Mouse (Mus musculus) lung, embryonic 15.5 days (tissue): ENCODE measurements at regions not wholly inside any gene's neighbourhood (a gene's known extent, or its start where the extent isn't known, plus 50 kb on each side); places are given as distances from the start of the nearest gene placed in this dataset.
"Not testable (repeated sequence)": the region's sequence is repeated elsewhere in the genome, so short reads cannot be mapped to it uniquely, and the experiment has no call there.

ENCODE experiments used
- ATAC-seq: fragments of 200-750 bp; cut with Nextera tagmentation; 2 replicates; pipeline ENCODE4 v1.8.0; 2017; ENCODE audit warnings: moderate number of reproducible peaks, borderline replicate concordance; ENCODE audit not compliant: low FRiP score, low TSS enrichment; ENCODE audit errors: extremely low read depth
- H3K27ac ChIP-seq: fragments of 300-500 bp; sonication (generic); 2 replicates; pipeline ENCODE4 v1.5.1; 2015; ENCODE audit warnings: moderate library complexity, mild to moderate bottlenecking, inconsistent platforms
- H3K27me3 ChIP-seq: fragments of 300-500 bp; sonication (generic); 2 replicates; pipeline ENCODE4 v1.6.1; 2015; ENCODE audit warnings: inconsistent platforms
- H3K36me3 ChIP-seq: fragments of 300-500 bp; sonication (generic); 2 replicates; pipeline ENCODE4 v1.6.1; 2015; ENCODE audit warnings: inconsistent platforms
- H3K4me1 ChIP-seq: fragments of 300-500 bp; sonication (generic); 2 replicates; pipeline ENCODE4 v1.6.1; 2015; ENCODE audit warnings: inconsistent platforms
- H3K4me2 ChIP-seq: fragments of 300-500 bp; sonication (generic); 2 replicates; pipeline ENCODE4 v1.6.1; 2015; ENCODE audit warnings: inconsistent platforms, mild to moderate bottlenecking, moderate library complexity
- H3K4me3 ChIP-seq: fragments of 300-500 bp; sonication (generic); 2 replicates; pipeline ENCODE4 v1.5.1; 2015; ENCODE audit warnings: mild to moderate bottlenecking, inconsistent platforms
- H3K9ac ChIP-seq: fragments of 300-500 bp; sonication (generic); 2 replicates; pipeline ENCODE4 v1.6.1; 2015; ENCODE audit warnings: inconsistent platforms
- H3K9me3 ChIP-seq: fragments of 300-500 bp; sonication (generic); 2 replicates; pipeline ENCODE4 v1.6.1; 2016; ENCODE audit warnings: inconsistent platforms
- WGBS: fragments of 180-500 bp; shearing (Covaris S2); methylation state at CpG from one replicate; pipeline ENCODE4 v1.1.7; 2015; 5-methylcytosine and 5-hydroxymethylcytosine counted together

DNA sequence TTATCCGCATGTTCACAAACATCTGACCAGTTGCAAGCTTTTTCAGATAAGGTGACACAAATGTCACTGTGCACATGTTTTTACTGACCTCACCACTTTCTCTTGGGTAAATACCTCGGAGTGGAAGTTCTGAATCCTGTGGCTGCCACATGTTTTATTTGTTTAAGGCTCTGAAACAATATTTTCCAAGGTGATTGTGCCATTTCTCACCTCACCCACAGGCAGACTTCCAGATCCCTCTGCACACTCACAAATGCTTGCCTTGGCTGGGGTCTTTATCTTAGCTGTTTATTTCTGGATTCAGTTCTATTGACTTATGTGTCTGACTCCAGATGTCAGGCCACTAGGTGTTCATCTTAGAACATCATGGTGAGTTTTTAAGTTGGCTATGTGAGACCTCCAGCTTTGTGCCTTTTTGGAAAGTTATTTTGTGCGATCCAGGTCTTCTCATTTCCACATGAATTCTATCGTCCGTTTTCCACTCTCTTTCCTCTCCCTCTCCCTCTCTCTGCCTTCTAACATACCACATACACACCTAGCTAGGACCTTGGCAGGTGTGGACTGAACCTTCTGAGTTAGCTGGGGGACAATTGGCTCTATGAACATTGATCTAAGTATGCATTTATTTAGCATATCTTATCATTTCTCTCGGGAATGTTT, 133.6 kb downstream of the Dll1 start:
- 61% methylated on average over 6 of the region's 6 CpGs for WGBS
- no peak overlapping the region for H3K27ac ChIP-seq

DNA sequence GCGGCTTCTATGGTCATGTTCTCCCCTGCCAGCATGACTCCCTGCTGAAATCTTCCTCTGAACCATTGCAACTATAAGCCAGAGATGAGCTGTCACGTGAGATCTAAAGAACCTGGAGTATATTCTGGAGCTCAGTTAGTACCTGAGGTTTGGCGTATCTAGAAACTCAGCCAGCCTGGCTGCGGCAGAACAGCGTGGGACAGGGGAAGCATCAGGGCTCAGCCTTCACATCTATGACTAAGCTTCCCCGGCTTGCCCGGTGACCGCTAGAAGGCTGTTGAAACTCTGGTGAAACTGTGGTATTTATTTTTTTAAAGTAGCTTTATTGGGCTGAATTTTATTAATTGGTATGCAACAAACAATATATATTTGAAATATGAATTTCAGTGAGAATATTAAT, 134.3 kb downstream of the Dll1 start:
- Histone ChIP-seq H3K4me1 (no peaks in the 10 kb centered on the region), H3K36me3 (no peaks in the 10 kb centered on the region), H3K9me3 (no peaks in the 10 kb centered on the region), H3K27me3 (peaks cover 6% of the 10 kb centered on the region; the same call in 1 of the 2 replicates), H3K4me3 (no peak overlapping the region), H3K27ac (no peak overlapping the region), H3K4me2 (no peak overlapping the region), H3K9ac (no peak overlapping the region)
- no peak for ATAC-seq
- 82% methylated on average over 8 of the region's 8 CpGs for WGBS

More for the DNA sequence above, 133.6 kb downstream of the Dll1 start:
- ATAC-seq, result no peak
- Histone ChIP-seq H3K4me2 (no peak overlapping the region), H3K36me3 (no peaks in the 10 kb centered on the region), H3K9ac (no peak overlapping the region), H3K27me3 (peaks cover 11% of the 10 kb centered on the region; the same call in 1 of the 2 replicates), H3K4me3 (no peak overlapping the region), H3K9me3 (no peaks in the 10 kb centered on the region), H3K4me1 (peaks cover 5% of the 10 kb centered on the region; the same call in 1 of the 2 replicates)

DNA sequence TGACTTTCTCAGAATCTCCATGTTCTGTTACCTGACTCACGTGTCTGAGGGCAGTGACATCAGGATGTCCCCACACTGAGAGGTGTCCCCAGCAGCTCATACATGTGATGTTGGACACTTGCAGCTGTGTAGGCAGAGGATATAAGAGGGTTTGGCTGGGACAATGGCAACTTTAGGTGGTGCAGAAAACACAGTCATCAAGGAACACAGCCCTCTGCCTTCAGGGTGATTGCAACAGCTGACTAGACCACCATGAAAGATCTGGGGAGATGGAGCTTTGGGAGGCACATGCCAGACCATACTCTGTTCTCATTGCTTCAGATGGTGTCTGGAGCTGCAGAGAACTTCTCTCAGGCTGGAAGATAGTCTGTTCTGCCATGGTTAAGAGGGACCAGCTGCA, 135.2 kb downstream of the Dll1 start:
- Histone ChIP-seq H3K27ac (no peak overlapping the region), H3K27me3 (peaks cover 6% of the 10 kb centered on the region; the same call in 1 of the 2 replicates), H3K4me2 (no peak overlapping the region), H3K9ac (no peak overlapping the region), H3K9me3 (no peaks in the 10 kb centered on the region), H3K4me1 (no peaks in the 10 kb centered on the region), H3K36me3 (no peaks in the 10 kb centered on the region), H3K4me3 (no peak overlapping the region)
- ATAC-seq, result no peak
- WGBS, result 61% methylated on average over 1 of the region's 1 CpGs

DNA sequence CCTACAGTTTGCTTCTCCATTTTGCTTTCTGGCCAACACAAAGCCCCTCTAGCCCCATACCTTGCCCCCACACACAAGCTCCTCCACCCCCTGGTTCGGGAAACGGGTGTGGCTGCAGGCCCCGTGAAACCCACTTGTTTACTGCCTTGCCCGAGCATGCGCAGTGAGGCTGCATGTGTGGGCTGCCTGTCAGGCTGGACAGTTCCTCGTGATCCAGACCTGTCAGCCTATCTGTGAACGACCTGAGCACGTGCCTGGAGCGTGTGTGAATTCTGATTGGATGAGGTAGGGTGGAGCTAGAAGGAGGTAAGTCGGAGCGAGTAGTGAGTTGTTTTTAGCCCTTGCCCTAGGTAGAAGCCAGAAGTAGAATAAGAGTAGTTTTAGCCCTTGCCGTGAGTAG, 136.0 kb downstream of the Dll1 start:
- 57% methylated on average over 12 of the region's 12 CpGs for WGBS
- H3K27ac ChIP-seq, H3K27me3 ChIP-seq, H3K36me3 ChIP-seq, ATAC-seq, H3K4me1 ChIP-seq, H3K4me3 ChIP-seq, H3K9me3 ChIP-seq, H3K9ac ChIP-seq, H3K4me2 ChIP-seq: not testable (repeated sequence)

DNA sequence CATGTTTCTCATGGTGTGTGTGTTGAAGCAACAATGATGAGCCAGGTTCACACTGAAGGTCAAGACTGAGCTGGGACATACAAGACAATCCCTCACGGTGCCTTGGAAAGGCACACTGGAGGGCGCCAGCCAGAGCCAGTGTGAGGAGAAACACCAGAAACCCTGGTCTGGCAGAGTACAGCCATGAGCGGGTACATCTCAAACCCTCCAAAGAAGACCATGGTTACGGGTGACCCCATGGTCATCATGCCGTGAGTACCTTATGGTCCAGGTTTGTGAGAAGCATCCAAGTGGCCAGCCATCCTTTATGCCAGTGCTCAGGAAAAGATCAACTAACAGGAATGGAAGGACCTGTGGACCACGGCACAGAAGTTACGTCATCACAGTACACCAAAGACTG, 136.7 kb downstream of the Dll1 start:
- H3K27me3 ChIP-seq, result peaks cover 6% of the 10 kb centered on the region; the same call in 1 of the 2 replicates
- H3K4me3 ChIP-seq, result no peak overlapping the region
- 90% methylated on average over 7 of the region's 7 CpGs for WGBS
- H3K4me2 ChIP-seq, result no peak overlapping the region
- H3K4me1 ChIP-seq, result no peaks in the 10 kb centered on the region
- H3K9me3 ChIP-seq, result no peaks in the 10 kb centered on the region
- no peak overlapping the region for H3K9ac ChIP-seq
- H3K36me3 ChIP-seq, result no peaks in the 10 kb centered on the region
- no peak for ATAC-seq
- no peak overlapping the region for H3K27ac ChIP-seq

DNA sequence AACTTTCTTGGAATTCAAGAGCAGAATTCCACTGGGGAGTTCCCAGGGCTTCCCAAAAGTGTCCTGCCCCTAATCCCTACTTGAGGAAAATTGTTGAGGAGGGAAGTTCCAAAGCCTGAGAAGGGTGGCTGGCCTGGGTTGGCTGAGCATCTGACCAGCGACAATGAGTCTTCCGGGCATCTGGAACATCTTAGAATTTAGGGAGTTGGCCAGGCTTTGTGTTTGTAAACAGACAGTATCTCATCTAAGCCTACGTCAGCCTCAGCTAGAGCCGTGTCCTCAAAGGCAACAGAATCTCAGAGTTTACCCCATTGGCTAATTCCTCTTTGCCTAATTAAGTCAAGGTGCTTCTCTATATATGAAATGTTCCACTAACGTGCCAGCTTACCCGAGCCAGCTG, 141.6 kb downstream of the Dll1 start:
- ATAC-seq, result no peak

DNA sequence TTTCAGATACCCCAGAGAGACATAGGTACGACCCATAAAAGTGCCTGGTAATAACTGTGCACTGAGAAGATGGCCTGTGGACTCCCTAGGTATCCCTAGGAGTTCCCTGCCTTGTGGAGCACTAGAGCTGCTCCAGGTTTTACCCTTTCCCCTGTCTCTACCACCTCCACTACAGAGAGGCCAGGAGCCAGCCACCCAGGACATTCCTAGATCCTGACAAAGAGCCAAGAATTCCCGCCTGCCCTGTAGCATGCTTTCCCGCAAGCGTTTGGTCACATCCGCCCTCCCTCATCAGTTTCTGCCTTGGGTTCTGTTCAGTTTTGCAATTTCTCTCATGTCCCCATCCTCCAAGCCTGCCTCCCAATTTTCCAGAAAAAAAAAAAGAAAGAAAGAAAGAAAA, 145.5 kb downstream of the Dll1 start:
- H3K27me3 ChIP-seq, result no peaks in the 10 kb centered on the region
- no peak overlapping the region for H3K4me2 ChIP-seq
- ATAC-seq, result no peak
- no peak overlapping the region for H3K27ac ChIP-seq
- H3K36me3 ChIP-seq, result no peaks in the 10 kb centered on the region
- H3K4me1 ChIP-seq, result peaks cover 13% of the 10 kb centered on the region
- H3K9ac ChIP-seq, result no peak overlapping the region
- no peaks in the 10 kb centered on the region for H3K9me3 ChIP-seq
- 46% methylated on average over 5 of the region's 5 CpGs for WGBS
- no peak overlapping the region for H3K4me3 ChIP-seq

More for the DNA sequence above, 141.6 kb downstream of the Dll1 start:
- WGBS, result 64% methylated on average over 6 of the region's 6 CpGs
- no peaks in the 10 kb centered on the region for H3K27me3 ChIP-seq
- no peaks in the 10 kb centered on the region for H3K4me1 ChIP-seq
- H3K9me3 ChIP-seq, result no peaks in the 10 kb centered on the region
- H3K9ac ChIP-seq, result no peak overlapping the region
- H3K4me2 ChIP-seq, result no peak overlapping the region
- H3K27ac ChIP-seq, result no peak overlapping the region
- H3K36me3 ChIP-seq, result no peaks in the 10 kb centered on the region
- no peak overlapping the region for H3K4me3 ChIP-seq

DNA sequence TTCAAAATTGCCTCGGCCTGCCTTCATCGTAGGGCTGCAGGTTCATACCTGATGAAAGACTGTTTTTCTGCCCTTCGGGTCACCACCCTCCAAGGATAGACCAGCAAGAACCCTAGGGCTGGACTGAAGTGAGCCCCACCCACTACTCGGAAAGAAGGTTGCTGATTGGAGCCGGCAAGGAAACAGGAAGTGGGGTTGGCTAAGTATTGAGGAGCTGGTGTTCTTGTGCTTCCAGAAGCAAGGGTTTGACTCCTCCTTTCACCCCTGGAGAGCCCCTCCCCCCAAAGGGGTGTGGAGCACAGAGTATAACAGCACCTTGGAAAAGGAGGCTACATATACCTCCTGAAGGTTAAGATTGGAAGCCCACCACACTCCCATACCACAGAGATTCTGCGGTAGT, 147.5 kb downstream of the Dll1 start:
- H3K4me3 ChIP-seq, result no peak overlapping the region
- no peaks in the 10 kb centered on the region for H3K9me3 ChIP-seq
- peaks cover 13% of the 10 kb centered on the region for H3K4me1 ChIP-seq
- H3K4me2 ChIP-seq, result no peak overlapping the region
- WGBS, result 72% methylated on average over 6 of the region's 6 CpGs
- H3K36me3 ChIP-seq, result no peaks in the 10 kb centered on the region
- no peaks in the 10 kb centered on the region for H3K27me3 ChIP-seq
- no peak overlapping the region for H3K27ac ChIP-seq
- H3K9ac ChIP-seq, result no peak overlapping the region
- ATAC-seq, result no peak; the same call in 1 of the 2 replicates

DNA sequence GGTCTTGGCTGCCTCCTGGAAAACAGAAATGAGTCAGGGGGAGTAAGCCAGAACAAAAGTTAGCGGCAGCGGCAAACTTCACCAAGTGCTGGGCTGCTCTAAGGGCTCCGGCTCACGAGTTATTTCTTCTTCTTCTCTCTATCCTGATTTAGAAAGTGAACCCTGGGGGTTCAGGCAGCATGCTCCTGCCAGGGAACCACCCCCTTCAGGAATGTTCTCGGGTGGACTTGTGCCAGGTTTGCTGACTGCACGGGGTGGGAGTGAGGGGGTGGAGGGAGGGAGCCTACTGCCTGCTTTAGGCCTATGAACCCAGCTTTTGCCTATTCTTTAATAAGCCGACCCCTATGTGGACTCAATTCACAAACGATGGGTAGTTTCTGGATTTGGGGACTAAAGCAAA, 148.6 kb downstream of the Dll1 start:
- Histone ChIP-seq H3K27ac (no peak overlapping the region), H3K4me1 (peaks cover 13% of the 10 kb centered on the region), H3K9me3 (no peaks in the 10 kb centered on the region), H3K4me2 (no peak overlapping the region), H3K36me3 (no peaks in the 10 kb centered on the region), H3K27me3 (no peaks in the 10 kb centered on the region), H3K9ac (no peak overlapping the region), H3K4me3 (no peak overlapping the region)
- WGBS, result 58% methylated on average over 8 of the region's 8 CpGs
- no peak for ATAC-seq

DNA sequence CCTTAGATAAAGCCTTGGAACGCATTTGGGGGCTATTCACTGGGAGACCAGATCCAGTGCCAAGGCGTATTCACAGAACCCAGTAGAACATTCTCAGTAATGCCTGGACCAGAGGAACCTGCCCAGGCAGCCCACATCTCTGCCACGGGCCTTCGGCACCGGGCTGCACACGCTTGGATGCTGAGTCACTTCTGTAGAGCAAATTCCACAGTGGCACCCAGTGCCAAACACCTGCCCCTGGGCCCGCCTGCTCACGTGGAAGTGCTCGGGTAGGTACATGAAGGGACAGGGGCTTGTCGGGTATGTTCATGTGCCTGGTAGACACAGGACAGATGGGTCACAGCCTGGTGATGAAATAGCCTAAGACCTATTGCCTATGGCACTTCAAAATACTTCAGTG, 152.8 kb downstream of the Dll1 start:
- H3K4me2 ChIP-seq, result no peak overlapping the region
- no peaks in the 10 kb centered on the region for H3K27me3 ChIP-seq
- peaks cover 13% of the 10 kb centered on the region for H3K4me1 ChIP-seq
- WGBS, result 92% methylated on average over 10 of the region's 10 CpGs
- no peaks in the 10 kb centered on the region for H3K9me3 ChIP-seq
- H3K4me3 ChIP-seq, result no peak overlapping the region
- H3K27ac ChIP-seq, result no peak overlapping the region
- H3K36me3 ChIP-seq, result no peaks in the 10 kb centered on the region
- H3K9ac ChIP-seq, result no peak overlapping the region
- ATAC-seq, result no peak

DNA sequence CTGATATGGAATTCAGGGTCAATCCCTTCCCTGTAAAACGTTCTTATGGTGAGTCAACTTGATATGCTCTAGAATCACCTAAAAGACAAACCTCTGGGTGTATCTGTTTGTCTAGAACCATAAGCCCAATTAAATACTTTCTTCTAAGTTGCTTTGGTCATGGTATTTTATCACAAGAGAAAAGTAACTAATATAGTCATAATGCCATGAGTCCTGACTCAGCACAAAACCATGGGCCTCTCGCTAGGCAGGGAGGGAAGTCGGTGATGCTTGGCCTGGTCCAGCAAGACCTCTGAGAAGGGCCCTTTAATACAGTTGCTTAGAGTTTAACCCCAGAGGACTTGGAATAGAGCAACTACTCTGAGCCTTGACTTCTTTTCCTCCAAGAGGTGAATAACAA, 153.7 kb downstream of the Dll1 start:
- Histone ChIP-seq H3K27me3 (no peaks in the 10 kb centered on the region), H3K27ac (no peak overlapping the region), H3K9ac (no peak overlapping the region), H3K9me3 (no peaks in the 10 kb centered on the region), H3K4me3 (no peak overlapping the region), H3K4me2 (no peak overlapping the region), H3K36me3 (no peaks in the 10 kb centered on the region), H3K4me1 (peaks cover 5% of the 10 kb centered on the region)
- WGBS, result 73% methylated on average over 3 of the region's 3 CpGs
- no peak for ATAC-seq

DNA sequence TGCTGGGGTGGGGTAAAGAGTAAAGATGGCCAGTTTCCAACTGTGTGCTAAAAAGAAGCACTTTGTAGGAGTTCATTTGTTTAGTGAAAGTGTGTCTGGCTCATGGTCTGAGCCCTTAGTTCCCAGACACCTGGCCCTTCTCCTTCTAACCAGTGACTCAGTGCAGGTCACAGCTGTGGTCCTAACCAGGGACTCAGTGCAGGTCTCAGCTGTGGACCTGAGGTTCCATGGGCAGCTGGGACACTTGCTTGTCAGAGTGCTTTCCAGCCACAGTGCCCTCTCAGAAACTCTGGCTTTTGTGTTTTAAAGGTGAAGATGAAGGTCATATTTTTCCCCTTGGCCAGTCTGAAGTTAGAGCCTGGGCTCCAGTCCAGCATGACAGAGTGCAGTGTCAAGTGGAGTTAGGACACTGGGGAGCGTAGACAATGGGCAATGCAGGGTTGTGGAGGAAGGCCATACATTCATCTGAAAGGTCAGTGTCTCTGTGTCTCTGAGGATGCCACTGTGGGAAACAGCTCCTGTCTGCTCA, 162.5 kb downstream of the Dll1 start:
- Histone ChIP-seq H3K4me3 (no peak overlapping the region), H3K9me3 (no peaks in the 10 kb centered on the region), H3K36me3 (no peaks in the 10 kb centered on the region), H3K27me3 (no peaks in the 10 kb centered on the region), H3K4me1 (no peaks in the 10 kb centered on the region), H3K4me2 (no peak overlapping the region), H3K9ac (no peak overlapping the region), H3K27ac (no peak overlapping the region)
- 83% methylated on average over 1 of the region's 1 CpGs for WGBS
- no peak for ATAC-seq

DNA sequence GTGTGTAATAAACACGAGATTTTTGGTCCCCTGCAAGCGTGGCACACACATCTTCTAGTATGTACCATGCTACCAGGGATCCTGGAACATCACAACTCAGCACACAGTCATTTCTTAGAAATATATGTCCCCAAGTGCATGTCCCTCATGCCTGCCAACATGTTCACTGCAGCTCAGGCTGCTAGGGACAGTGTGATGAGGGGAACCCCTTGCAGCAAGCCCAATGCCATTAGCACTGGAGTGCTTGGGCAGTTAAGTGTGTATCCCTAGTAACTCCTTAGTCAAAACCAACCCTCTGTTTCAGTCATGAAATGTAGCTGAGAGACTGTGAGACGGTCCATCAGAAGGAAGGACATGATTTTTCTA, 167.5 kb upstream of the Gm3448 start:
- Histone ChIP-seq H3K4me3 (no peak overlapping the region), H3K9me3 (no peaks in the 10 kb centered on the region), H3K9ac (no peak overlapping the region), H3K27me3 (no peaks in the 10 kb centered on the region), H3K4me2 (peak overlapping the region; percentile 47; the same call in 1 of the 2 replicates), H3K36me3 (no peaks in the 10 kb centered on the region), H3K27ac (no peak overlapping the region), H3K4me1 (peaks cover 10% of the 10 kb centered on the region)
- 56% methylated on average over 3 of the region's 3 CpGs for WGBS
- no peak for ATAC-seq
